Mouse (Mus musculus) G1E-ER4 (cell line): ENCODE results near the gene Unc45a. TPM values are rescaled to one million over a fixed set of nuclear protein-coding genes. Genes with fewer than 3 reads are reported as not detected.

Experiments used
- GATA1 ChIP-seq: IDR thresholded peaks from one replicate; pipeline ENCODE4 v1.8.0; 2012; ENCODE audit warnings: low read length, inconsistent platforms
- polyA plus RNA-seq: library from polyadenylated mRNA; stranded (reverse); fragments of >175 nt; gene quantifications from 2 replicates; pipeline ENCODE4 v1.2.3, GENCODE M21; 2012

Gene Unc45a
- polyA plus RNA-seq, 1 experiment = 61.6 TPM

- no peak for TF ChIP-seq GATA1
Observed at GRCm38 (mm10) chr7:80317439-80318115, 23.2 kb downstream of the Unc45a start.

- TF ChIP-seq GATA1 = no peak
Observed at GRCm38 (mm10) chr7:80315733-80316132, 25.1 kb downstream of the Unc45a start.

GRCm38 (mm10) chr7:80310771-80311170, 30.0 kb downstream of the Unc45a start:
- TF ChIP-seq GATA1 = no peak

- no peak for TF ChIP-seq GATA1
Observed at GRCm38 (mm10) chr7:80307766-80308165, 33.0 kb downstream of the Unc45a start.

GRCm38 (mm10) chr7:80301522-80301921, 39.3 kb downstream of the Unc45a start:
- no peak for TF ChIP-seq GATA1

- TF ChIP-seq GATA1 = no peak
Observed at GRCm38 (mm10) chr7:80299568-80299967, 41.2 kb downstream of the Unc45a start.

GRCm38 (mm10) chr7:80298754-80299153, 42.1 kb downstream of the Unc45a start:
- no peak for TF ChIP-seq GATA1

GRCm38 (mm10) chr7:80297041-80297440, 43.8 kb downstream of the Unc45a start:
- no peak for TF ChIP-seq GATA1

- TF ChIP-seq GATA1 = no peak
Observed at GRCm38 (mm10) chr7:80296462-80296861, 44.3 kb downstream of the Unc45a start.

GRCm38 (mm10) chr7:80294764-80295648, 45.8 kb downstream of the Unc45a start:
- no peak for TF ChIP-seq GATA1

GRCm38 (mm10) chr7:80294062-80294763, 46.6 kb downstream of the Unc45a start, which contains the start of gene Prc1:
Gene Prc1, plus strand, starts transcription at chr7:80294450.
- no peak for TF ChIP-seq GATA1

- TF ChIP-seq GATA1 = no peak
Observed at GRCm38 (mm10) chr7:80287736-80288135, 53.1 kb downstream of the Unc45a start.

GRCm38 (mm10) chr7:80285725-80286124, 55.1 kb downstream of the Unc45a start:
- no peak for TF ChIP-seq GATA1

GRCm38 (mm10) chr7:80284391-80284790, 56.4 kb downstream of the Unc45a start:
- no peak for TF ChIP-seq GATA1

GRCm38 (mm10) chr7:80283226-80283918, 57.4 kb downstream of the Unc45a start:
- TF ChIP-seq GATA1 = no peak

GRCm38 (mm10) chr7:80281646-80282045, 59.2 kb downstream of the Unc45a start:
- TF ChIP-seq GATA1 = no peak
